Mouse (Mus musculus): ENCODE measurements around the gene Vkorc1l1.
A peak's percentile ranks its signal among the peaks of the same experiment; 100 is the strongest.
"Not testable (repeated sequence)": the region's sequence is repeated elsewhere in the genome, so short reads cannot be mapped to it uniquely, and the experiment has no call there.

The Vkorc1l1 gene

DNA sequence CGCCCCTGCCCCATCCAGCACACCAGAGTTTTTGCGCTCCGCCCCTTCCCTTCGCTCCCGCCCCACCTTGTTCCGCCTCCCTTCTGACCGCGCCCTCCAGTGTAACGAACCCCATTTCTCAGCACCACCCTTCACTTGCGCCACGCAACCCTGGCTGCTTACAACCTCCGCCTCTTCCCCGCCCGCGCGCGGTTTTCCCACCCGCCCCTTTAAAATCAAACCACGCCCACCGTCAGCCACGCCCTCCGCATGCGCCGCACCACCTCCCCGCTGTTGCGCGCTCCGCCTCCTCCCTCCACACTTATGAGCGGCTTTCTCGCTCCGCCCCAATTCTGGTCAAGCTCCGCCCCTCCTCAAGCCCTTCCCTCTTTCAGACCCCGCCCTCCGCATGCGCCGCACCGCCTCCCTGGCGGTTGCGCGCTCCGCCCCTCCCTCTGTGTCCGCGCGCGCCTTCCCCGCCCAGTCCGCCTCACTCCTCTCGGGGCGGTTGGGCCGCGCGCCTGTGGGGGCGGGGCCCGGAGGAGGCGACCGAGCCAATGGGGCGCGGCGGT, at the start of gene Vkorc1l1:
Gene Vkorc1l1 (plus strand): TSS at position 476 of the 551 bp plus-strand sequence.
- peak; percentile 99 for DNase-seq

GRCm38 (mm10) chr5:129895198-129896088, 46.3 kb upstream of the Vkorc1l1 start, which contains the start of gene Zbed5:
Zbed5 (plus strand) TSS chr5:129895723.
- DNase-seq, result peak; percentile 80

GRCm38 (mm10) chr5:129898449-129898848, 43.3 kb upstream of the Vkorc1l1 start, which contains the start of gene Phkg1:
Phkg1 (minus strand) TSS chr5:129898549.
- no peak for DNase-seq

DNA sequence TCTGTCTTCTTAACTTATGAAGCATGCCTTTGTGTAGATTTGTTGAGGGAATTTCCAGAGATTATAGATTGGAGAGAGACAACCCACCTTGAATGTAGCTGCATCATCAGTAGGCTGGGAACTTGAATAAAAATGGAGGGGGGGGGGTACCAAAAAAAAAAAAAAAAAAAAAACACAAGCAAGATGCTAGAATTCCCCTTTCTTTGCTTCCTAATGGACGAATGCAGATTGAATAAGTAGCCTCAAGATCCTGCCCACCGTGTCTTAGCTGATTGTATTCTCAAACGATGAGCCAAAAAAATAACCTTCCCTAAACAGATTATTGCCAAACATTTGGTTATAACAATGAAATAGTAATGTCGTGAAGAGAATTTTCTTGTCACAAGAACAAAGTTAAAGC, 34.0 kb upstream of the Vkorc1l1 start:
- DNase-seq, result no peak

- DNase-seq, result peak; percentile 83
These were observed 33.4 kb upstream of the Vkorc1l1 start, which contains the start of gene Nupr1l for GRCm38 (mm10) chr5:129908242-129908965. Nupr1l (plus strand) TSS chr5:129908540.

DNA sequence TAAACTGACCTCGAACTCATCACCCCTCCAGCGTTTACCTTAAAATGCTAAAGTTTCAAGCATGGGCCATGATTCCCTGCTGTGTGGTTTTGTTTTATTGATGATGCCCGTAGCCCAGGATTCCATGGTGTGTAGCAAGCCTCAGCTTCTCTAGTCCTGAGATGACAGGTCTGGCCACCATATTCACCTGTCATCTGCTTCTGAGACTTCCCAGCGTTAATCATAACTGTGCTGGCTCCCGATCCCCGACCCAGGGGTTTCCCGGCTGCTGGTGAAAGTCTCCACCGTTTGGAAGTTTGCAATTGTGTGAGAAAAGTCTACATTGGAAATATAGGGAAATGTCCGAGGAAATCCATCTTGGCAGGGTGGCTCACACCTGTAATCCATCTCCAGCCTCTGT, 32.6 kb upstream of the Vkorc1l1 start:
- DNase-seq, result no peak

GRCm38 (mm10) chr5:129909591-129909990, 32.2 kb upstream of the Vkorc1l1 start:
- DNase-seq, result no peak

DNA sequence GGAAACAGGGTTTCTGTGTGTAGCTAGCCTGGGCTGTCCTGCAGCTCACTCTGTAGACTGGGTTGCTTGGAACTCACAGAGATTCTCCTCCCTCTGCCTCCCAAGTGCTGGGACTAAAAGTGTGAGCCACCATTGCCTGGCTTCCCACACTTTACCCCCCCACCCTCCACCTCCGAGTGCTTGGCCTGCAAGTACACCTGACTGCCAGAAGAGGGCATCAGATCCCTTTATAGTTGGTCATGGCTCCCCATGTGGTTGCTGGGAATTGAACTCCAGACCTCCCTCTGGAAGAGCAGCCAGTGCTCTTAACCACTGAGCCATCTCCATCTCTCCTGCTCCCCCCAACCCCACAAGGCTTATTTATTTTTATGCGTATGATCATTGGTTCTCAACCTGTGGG, 27.7 kb upstream of the Vkorc1l1 start:
- no peak for DNase-seq

GRCm38 (mm10) chr5:129915491-129915890, 26.3 kb upstream of the Vkorc1l1 start:
- DNase-seq, result not testable (repeated sequence)

DNA sequence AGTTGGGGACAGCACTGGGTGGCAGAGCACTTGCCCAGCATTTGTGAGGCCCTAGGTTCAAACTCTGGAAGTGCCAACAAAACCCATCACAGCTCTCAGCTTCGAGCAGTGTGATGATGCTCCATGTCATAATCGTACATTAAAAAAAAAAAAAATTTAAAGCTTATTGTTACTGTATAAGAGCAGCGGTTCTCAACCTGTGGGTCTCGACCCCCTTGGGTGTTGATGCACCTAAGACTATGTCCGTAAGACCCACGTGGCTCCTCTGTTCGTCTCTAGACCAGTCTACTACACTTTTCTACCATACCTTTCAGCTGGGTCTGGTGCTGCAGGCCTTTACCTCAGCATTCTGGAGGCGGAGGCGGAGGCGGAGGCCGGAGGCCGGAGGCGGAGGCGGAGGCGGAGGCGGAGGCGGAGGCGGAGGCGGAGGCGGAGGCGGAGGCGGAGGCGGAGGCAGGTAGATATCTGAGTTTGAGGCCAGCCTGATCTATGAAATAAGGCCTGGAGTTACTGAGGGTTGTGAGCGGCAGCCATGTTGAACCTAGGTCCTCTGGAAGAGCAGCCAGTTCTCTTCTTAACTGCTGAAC, 23.6 kb upstream of the Vkorc1l1 start:
- no peak for DNase-seq

- no peak for DNase-seq
These were observed 23.0 kb upstream of the Vkorc1l1 start for GRCm38 (mm10) chr5:129918752-129919151.

DNA sequence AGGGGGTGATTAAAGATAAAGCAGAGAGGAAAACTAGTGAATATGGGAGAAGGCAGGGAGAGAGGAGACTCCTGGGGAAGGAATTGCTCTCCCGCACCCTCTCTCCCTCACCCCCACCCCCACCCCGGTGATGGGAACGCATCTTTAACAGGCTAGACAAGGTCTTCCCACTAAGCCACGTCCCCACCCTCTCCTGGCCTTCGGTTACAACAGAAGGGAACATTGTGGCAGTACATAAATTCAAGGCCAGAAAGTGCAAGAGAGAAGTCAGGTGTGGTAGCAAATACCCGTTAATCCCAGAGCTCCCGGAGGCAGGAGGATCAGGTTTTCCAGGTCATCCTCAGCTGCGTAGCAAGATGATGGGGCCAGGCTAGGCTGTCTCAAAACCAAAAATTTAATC, 22.4 kb upstream of the Vkorc1l1 start:
- no peak for DNase-seq

DNA sequence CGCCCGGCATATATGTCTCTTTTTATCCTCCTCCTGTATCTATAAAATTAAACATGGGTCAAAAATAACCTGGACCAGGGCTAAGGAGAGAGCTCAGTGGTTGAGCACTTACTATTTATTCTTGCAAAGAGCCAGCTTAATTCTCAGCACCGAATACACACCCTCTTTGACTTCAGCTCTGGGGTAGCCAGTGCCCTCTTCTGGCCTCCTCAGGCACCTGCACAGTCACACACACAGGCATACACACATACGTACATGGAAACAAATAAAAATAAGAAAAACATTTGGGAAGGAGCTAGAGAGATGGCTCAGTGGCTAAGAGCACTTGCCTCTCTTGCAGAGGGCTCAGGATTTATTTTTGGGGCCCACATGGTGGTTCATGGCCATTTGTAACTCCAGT, 19.8 kb upstream of the Vkorc1l1 start:
- DNase-seq, result no peak

DNA sequence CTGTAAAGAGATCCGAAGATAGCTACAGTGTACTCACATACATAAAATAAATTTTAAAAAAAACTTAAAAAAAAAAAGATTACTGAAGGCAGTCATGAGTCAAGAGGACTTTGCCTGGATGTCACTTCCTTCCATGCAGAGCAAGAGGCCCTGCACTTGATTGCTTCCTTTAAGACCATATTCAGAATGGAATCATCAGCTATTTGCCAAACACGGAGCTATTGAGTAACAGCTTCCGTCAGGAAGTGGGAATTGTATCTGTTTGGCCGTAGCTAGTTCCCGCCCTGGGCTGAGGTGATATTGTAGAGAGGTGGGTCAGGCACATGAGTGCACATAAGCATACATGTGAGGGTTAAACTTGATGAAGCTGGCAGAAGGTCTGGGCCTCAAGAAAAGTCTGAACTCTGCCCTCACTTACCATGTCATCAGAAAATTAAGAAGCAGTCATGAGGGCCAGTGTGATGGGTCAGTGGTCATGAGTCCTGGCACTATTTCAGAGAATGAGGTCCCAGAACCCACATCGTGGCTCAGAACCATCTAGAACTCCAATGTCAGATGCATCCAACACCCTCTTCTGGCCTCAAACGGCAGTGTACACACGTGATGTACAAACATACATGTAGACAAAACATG, 16.8 kb upstream of the Vkorc1l1 start:
- DNase-seq, result no peak

DNA sequence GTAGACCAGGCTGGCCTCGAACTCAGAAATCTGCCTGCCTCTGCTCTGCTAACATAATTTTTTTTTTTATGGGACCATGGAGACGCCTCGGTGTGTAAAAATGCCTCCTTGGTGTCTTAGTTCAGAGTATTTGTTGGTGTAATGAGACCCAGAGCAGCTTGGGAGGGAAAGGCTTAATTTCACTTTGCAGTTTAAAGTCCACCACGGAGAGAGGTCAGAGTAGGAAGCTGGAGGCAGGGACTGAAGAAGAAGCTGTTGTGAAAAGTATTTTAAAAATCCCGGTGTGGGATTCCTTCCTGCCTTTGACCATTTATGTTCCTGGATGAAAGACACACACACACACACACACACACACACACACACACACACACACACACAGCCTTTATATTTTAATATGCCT, 15.8 kb upstream of the Vkorc1l1 start:
- DNase-seq, result no peak

- no peak for DNase-seq
These were observed 11.6 kb upstream of the Vkorc1l1 start for GRCm38 (mm10) chr5:129929924-129930855.

GRCm38 (mm10) chr5:129936941-129937340, 4.8 kb upstream of the Vkorc1l1 start:
- DNase-seq, result no peak

GRCm38 (mm10) chr5:129940281-129940680, 1.5 kb upstream of the Vkorc1l1 start:
- peak; percentile 19 for DNase-seq

- no peak for DNase-seq
These were observed 855 bp upstream of the Vkorc1l1 start for GRCm38 (mm10) chr5:129940736-129941494.

GRCm38 (mm10) chr5:129942073-129942939, 536 bp downstream of the Vkorc1l1 start:
- DNase-seq, result peak; percentile 52

All from cerebellum, adult 8-10 months (tissue).